Mouse (Mus musculus): ENCODE measurements around the gene Mnt.

Mnt gene

DNA sequence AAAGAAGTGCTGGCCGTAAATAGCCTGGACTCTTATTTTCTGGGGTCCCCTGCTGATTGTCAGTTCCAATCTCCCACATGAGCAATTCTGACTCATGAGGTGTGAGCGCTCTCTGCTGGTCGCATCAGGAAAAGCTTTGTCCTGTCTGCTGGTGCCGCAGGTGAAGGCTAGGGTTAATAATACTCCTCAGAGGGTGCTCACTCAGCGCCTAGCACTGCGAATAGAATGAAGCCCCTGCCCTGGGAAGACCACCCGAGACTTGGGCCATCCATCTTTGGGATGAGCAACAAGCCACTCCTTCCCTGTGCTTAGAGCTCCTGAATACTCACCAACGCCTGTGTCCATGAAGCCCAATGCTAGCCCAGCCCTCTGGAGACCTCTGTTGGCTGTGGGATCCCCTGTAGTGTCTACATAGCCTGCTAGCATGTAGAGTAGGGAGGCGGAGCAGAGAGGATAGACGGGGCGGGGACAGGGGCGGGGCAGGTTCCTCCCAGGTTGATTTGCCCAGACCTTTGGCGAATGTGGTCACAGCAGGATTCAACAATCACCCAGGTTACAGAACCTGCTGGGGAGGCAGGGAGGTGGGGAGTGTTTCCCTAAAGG is 17.3 kb downstream of the Mnt start:
- DNase-seq (ENCODE audit: low spot score) = peak; percentile 59

- no peak for DNase-seq (ENCODE audit: low spot score)
Observed at GRCm38 (mm10) chr11:74850998-74851661, 20.4 kb downstream of the Mnt start.

GRCm38 (mm10) chr11:74857756-74858155 is 27.0 kb downstream of the Mnt start:
- no peak for DNase-seq (ENCODE audit: low spot score)

GRCm38 (mm10) chr11:74862129-74862528 is 31.4 kb downstream of the Mnt start:
- no peak for DNase-seq (ENCODE audit: low spot score)

DNA sequence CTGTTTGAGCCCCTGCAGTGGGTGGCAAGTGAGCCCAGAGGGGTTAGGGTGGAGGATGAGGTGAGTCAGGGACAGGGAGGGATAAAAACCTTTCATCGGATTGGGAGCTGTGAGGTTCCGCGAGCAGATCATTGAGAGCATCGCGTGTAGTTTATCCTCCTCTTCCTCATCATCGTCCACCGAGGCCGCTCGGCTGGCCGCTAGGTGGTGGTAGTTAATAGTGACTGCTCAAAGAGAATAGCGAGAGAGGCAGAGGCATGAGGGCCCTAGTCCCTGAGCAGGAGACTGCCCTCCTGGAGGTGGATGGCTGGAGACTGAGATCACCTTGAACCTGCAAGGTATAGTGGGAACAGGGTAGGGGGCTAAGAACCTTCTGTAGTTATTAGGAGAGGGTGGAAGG is 32.8 kb downstream of the Mnt start:
- no peak for DNase-seq (ENCODE audit: low spot score)

GRCm38 (mm10) chr11:74864421-74864820 is 33.7 kb downstream of the Mnt start:
- no peak for DNase-seq (ENCODE audit: low spot score)

- no peak for DNase-seq (ENCODE audit: low spot score)
Observed at GRCm38 (mm10) chr11:74865252-74865651, 34.5 kb downstream of the Mnt start.

GRCm38 (mm10) chr11:74866640-74867039 is 35.9 kb downstream of the Mnt start:
- peak; percentile 60 for DNase-seq (ENCODE audit: low spot score)

- DNase-seq (ENCODE audit: low spot score) = no peak
Observed at GRCm38 (mm10) chr11:74867181-74867580, 36.5 kb downstream of the Mnt start.

GRCm38 (mm10) chr11:74868046-74868760 is 37.5 kb downstream of the Mnt start:
- no peak for DNase-seq (ENCODE audit: low spot score)

GRCm38 (mm10) chr11:74869603-74870002 is 38.9 kb downstream of the Mnt start:
- no peak for DNase-seq (ENCODE audit: low spot score)

GRCm38 (mm10) chr11:74870544-74870943 is 39.8 kb downstream of the Mnt start:
- no peak for DNase-seq (ENCODE audit: low spot score)

DNA sequence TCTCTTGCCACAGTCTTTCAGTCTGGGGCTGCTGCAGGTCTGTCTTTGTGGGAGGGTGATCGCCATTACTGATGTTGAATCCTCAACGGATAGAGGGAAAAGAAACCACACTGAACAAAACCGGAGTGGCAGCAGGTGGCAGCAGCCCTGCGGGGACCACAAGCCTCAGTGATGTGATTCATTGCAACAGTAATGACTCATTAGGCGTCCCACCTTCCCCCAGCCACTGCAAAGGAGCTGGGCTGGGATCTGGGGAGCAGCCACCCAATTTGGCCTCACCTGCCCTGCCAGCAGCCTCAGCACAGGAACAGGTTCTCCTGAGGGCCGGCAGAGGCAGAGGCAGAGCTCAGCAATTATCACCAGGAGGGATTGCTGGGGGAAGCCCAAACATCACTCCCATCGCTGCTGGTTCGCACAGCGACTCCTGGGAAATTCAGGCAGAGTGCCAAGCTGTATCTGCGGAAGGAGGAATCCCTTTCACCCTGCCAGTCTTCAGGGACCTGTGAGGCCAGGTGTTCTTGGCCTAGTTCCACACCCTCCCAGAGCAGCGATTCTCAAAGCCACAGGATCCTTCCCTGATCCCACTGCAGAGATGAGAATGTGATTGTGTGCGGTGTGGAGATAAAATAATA is 40.4 kb downstream of the Mnt start:
- peak; percentile 35 for DNase-seq (ENCODE audit: low spot score)

DNA sequence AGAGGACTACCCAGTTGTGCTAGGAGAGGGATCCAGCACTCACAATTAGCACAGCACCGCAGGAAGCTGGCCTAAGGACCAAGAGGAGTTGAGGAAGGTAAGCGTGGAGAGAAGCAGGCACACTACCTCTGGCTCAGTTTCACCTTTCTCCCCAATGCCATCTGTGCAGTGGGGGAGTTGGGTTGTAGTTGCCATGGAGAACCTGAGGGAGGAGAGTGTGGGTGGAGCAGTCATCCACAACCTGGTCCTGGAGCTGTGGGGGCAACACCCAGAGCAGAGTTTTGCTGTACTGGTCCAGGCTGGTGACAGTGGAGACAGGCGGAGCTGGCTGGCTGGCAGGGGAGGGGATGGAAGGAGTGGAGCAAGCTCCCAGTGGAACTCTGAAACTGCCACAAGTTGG is 43.9 kb downstream of the Mnt start:
- no peak for DNase-seq (ENCODE audit: low spot score)

DNA sequence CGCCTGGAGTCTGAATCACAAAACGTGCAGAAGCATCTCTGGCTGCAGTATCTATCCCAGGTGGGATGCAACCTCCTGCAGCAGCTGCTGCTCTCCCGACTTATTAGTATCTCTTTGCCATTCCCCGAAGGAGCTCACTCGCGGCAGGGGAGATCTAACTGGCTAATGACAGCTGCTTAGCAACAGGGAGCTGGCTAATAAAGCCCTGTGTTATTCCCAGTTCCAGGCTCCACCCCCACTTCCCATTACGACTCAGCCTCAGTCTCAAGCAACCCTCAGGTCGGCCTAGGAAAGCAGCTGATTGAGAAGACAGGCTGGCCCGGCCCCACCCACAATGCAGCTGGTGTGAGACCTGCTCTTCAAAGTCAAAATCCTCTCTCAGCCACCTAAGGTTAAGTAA is 46.1 kb downstream of the Mnt start:
- DNase-seq (ENCODE audit: low spot score) = no peak

DNA sequence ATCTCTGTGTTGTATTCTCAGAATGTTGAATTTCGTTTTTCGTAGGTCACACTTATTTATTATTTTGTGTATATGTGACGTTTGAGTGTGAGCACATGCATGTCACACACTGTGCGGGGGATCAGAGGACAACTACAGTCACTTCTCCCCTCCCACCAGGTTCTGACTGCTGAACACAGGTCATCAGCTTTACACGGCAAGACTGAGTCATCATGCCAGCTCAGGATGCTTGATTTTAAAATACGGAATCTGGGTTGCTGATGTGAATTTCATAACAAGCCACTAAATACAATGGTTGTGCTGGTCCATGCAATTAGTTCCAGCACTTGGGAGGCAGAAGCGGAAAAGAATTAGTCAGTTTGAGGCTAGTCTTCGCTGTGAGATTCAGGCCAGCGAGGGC is 50.3 kb downstream of the Mnt start:
- DNase-seq (ENCODE audit: low spot score) = no peak

DNA sequence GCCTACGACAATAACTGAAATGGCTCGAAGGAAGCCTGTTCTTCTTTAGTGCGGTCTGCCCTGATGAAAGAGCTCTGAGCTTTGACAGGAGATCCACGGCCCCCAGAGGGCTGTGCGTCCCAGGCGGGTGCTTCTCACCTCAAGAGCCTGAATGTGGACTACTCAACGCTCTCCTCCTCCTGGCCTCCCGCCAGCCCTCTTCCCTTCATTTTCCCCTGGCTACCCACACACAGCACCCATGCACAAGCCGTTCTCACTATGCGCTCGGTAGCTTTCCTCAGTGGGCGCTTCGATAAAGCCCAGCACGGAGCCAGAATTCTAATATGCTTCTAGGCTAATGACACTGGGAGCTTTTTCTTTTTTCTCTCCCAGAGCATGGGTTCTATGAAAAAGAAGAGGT is 51.3 kb downstream of the Mnt start:
- no peak for DNase-seq (ENCODE audit: low spot score)

DNA sequence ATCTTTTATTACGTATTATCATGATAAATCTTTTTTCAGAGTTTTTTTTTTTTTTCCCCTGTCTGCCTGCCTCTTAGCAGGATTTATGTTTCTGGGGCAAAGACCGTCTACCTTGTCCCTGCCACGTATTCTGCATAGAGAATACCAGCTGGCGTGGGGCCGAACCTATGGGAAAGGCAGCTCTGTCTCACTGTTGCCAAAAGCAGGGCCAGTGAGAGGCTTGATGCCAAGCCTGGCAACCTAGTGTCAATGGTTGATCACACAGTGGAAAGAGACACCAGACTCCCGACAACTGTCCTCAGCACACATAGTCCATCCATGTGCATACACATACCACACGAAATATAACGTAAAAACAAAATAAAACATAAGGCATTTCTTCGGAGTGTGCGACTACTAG is 52.4 kb downstream of the Mnt start:
- no peak for DNase-seq (ENCODE audit: low spot score)

- DNase-seq (ENCODE audit: low spot score) = no peak
Observed at GRCm38 (mm10) chr11:74894619-74895018, 63.9 kb downstream of the Mnt start.

Data from urinary bladder, postnatal 25 days (tissue).